Mouse (Mus musculus) kidney, postnatal 36 days (tissue): Measurements from ENCODE around the gene Clec4b1.
"Not testable (repeated sequence)": the region's sequence is repeated elsewhere in the genome, so short reads cannot be mapped to it uniquely, and the experiment has no call there.

Experiments used
- DNase-seq, 2 experiments: peaks; one replicate each; pipeline ENCODE4 v3.0.0; 2021 to 2022; ENCODE audit warnings: mixed read lengths in 2 of 2

The Clec4b1 gene

DNA sequence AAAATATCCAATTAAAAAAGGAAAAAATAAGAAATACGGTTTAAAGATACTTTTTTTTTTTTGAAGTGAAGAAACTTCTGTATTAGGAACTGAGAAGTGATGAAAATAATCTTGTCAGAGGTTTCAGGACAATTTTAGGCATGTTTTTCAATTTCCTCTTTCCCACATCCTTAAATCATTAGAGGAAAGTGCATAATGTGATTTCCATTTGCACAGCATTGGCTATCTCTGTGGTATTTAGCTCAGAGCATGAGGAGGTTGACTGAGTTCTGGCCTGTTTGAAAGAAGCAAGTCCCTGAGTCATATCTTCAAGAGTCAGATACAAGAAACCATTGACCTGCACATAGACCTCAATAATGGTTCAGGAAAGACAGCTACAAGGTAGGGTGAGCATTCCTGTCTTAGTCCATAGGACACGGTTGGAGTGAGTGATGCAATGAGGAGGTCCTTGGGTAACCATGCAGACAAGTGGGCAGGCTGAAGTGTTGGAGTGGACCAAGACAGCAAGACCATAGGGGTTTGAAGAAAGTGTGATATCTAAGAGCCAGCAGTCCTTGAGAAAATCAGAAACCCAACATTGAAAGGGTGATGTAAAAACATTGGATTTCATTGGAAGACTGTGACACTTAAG is at the start of gene Clec4b1:
TSS of gene Clec4b1 (plus strand) at position 221 of the 631 bp plus-strand sequence.
- no peak for DNase-seq

DNA sequence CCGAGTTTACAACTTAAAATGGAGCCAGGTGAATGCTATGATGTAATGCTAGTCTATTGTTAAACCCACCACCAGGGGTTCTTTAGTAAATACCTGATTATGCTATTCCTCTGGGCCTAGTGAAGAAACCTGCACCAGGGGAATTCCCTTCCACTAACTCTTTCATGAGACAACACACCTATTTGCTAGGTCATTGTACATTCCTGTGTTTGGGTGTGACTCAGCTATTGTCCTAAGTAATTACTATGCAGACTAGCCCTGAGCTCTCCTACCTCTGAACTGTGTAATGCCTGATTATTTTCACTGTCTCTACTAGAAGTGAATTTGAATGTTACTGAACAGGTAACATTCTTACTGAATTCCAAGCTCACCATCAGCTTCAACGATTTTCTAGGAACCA is 45.1 kb upstream of the Clec4b1 start:
- not testable (repeated sequence) for DNase-seq

DNA sequence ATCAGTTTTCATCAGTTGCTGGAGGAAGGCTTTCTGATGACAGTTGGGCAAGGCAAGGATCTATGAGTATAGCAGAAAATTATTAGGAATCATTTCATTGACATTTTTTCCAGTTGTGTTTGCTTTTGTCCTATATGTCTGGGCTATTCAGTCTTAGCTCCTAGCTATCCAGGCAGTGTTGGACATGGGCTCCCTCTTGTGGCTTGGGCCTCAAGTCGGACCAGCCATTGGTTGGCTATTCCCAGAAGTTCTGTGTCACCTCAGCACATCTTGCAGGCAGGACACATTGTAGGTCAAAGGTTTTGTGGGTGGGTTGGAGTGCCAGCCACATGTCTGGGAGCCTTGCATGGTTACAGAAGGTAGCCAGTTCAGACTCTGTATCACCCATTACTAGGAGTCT is 44.2 kb upstream of the Clec4b1 start:
- peak; percentile 2 to 43 for DNase-seq

DNA sequence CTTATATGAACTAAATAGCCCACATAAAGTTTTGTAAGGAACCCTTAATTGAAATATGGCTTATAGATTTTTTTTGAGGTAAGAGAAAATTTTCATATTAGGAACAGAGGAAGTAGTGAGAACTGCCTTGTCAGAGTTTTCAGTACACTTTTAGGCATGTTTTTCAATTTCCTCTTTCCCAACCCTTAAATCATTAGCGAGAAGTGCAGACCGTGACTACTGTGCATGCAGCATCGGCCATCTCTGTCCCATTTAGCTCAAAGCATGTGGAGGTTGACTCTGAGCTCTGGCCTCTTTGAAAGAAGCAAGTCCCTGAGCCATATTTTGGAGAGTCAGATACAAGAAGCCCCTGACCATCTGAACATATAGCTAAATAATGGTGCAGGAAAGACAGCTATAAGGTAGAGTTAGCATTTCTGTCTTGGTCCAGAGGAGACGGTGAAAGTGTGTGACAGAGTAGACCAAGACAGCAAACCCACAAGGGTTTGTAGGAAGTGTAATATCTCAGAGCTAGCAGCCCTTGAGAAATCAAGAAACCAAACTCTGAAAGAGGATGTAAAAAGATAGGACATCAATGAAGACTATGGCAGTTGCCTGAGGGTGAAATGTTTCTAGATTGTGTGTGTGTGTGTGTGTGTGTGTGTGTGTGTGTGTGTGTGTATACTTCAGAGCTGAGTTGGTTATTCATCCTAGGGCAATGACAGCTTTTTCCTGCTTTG is 45.5 kb downstream of the Clec4b1 start:
- DNase-seq: no peak

DNA sequence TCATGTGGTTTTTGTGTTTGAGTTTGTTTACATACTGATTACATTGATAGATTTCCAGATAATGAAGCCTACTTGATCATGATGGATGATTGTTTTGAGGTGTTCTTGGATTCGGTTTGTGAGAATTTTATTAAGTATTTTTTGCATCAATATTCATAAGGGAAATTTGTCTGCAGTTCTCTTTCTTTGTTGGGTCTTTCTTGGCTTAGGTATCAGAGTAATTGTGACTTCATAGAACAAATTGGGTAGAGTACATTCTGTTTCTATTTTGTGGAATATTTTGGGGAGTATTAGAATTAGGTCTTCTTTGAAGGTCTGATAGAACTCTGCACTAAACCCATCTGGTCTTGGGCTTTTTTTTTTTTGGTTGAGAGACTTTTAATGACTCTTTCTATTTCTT is 56.4 kb downstream of the Clec4b1 start, which contains the start of gene Clec4a2:
TSS of gene Clec4a2 (plus strand) at position 301 of the 400 bp plus-strand sequence.
- DNase-seq: not testable (repeated sequence)
